ENCODE assay signal across 11 mouse cellular contexts in genomic region chr13:37828928-37829327, GRCm38 (mm10). TPM values are rescaled to one million over a fixed set of nuclear protein-coding genes. Genes with fewer than 3 reads are reported as not detected.
DNase-seq lines count a peak whose midpoint lies in the region; ATAC-seq and TF ChIP-seq lines count a peak whose summit lies in the region.
"Had no signal": no experiment of that assay in that cellular context is flagged by ENCODE, and none has a peak within 500 bp of the region (broad histone marks: within the 10 kb centered on the region; RNA-seq: fewer than 3 reads in every experiment).

No protein-coding gene starts in this region.

- no peak overlapping the region for H3K4me3 ChIP-seq in forebrain, postnatal 0 days (ENCODE audit: low read depth, low read length)
- no peak overlapping the region for H3K4me3 ChIP-seq in forebrain, embryonic 15.5 days
- no peak overlapping the region for H3K4me3 ChIP-seq in intestine, embryonic 14.5 days (ENCODE audit: low read depth, low read length)
- no peak overlapping the region for H3K4me3 ChIP-seq in intestine, postnatal 0 days (ENCODE audit: low read depth, low read length)
- peak overlapping the region in 1 of 3 experiments; percentile 58 for H3K4me3 ChIP-seq in CH12.LX (replicated peaks in 1 of 3; ENCODE audit: low read depth in 2 of 3, low read length in 2 of 3, poor library complexity in 1 of 3)
- H3K4me3 ChIP-seq in intestine, embryonic 15.5 days (replicated peaks), result no peak overlapping the region

- in situ Hi-C loops in CH12.LX (cut with MboI; ENCODE audit: low pct_ligation_motif_present, low pct_unique_long_range_greater_than_20kb, low sequenced_read_pairs), result no loop called here

- no peak overlapping the region for H3K4me2 ChIP-seq in forebrain, postnatal 0 days (ENCODE audit: low read depth)
- H3K4me2 ChIP-seq in forebrain, embryonic 15.5 days (replicated peaks), result no peak overlapping the region
- peak overlapping the region; percentile 98; the same call in 1 of the 2 replicates for H3K4me2 ChIP-seq in intestine, embryonic 14.5 days (ENCODE audit: low read length)
- H3K4me2 ChIP-seq in intestine, postnatal 0 days (replicated peaks; ENCODE audit: low read depth), result no peak overlapping the region
- H3K4me2 ChIP-seq in CH12.LX (ENCODE audit: insufficient read depth, low read depth, poor library complexity, severe bottlenecking), result peak overlapping the region; percentile 72
- peak overlapping the region; percentile 98 for H3K4me2 ChIP-seq in intestine, embryonic 15.5 days (replicated peaks)

- peaks cover 48% of the 10 kb centered on the region for H3K27me3 ChIP-seq in forebrain, postnatal 0 days (ENCODE audit: insufficient read depth, low read length)
- peaks cover 58% of the 10 kb centered on the region for H3K27me3 ChIP-seq in forebrain, embryonic 15.5 days
- H3K27me3 ChIP-seq in intestine, embryonic 14.5 days (replicated peaks; ENCODE audit: control insufficient read depth, insufficient read depth, low read length), result no peaks in the 10 kb centered on the region
- H3K27me3 ChIP-seq in intestine, postnatal 0 days (replicated peaks; ENCODE audit: control insufficient read depth, insufficient read depth, low read length), result no peaks in the 10 kb centered on the region
- no peaks in the 10 kb centered on the region for H3K27me3 ChIP-seq in CH12.LX (replicated peaks)
- H3K27me3 ChIP-seq in intestine, embryonic 15.5 days (replicated peaks), result no peaks in the 10 kb centered on the region

- no peak for TF ChIP-seq POLR2A in CH12.LX (IDR thresholded peaks at IDR 0.05; ENCODE audit: low read depth, low read length)

- H3K9ac ChIP-seq in forebrain, postnatal 0 days, result no peak overlapping the region
- no peak overlapping the region for H3K9ac ChIP-seq in forebrain, embryonic 15.5 days (replicated peaks)
- H3K9ac ChIP-seq in intestine, embryonic 14.5 days (ENCODE audit: low read length), result no peak overlapping the region
- H3K9ac ChIP-seq in intestine, postnatal 0 days (ENCODE audit: low read depth, low read length), result no peak overlapping the region
- H3K9ac ChIP-seq in CH12.LX (ENCODE audit: insufficient read depth, low read depth), result peak overlapping the region; percentile 82; the same call in 1 of the 2 replicates
- no peak overlapping the region for H3K9ac ChIP-seq in intestine, embryonic 15.5 days

- TF ChIP-seq EP300 in CH12.LX (IDR thresholded peaks at IDR 0.05; ENCODE audit: low read length), result no peak

- no peak overlapping the region for H3K27ac ChIP-seq in forebrain, postnatal 0 days (ENCODE audit: low read depth, low read length)
- no peak overlapping the region for H3K27ac ChIP-seq in forebrain, embryonic 15.5 days (replicated peaks)
- H3K27ac ChIP-seq in intestine, embryonic 14.5 days (ENCODE audit: low read depth), result no peak overlapping the region
- no peak overlapping the region for H3K27ac ChIP-seq in intestine, postnatal 0 days (ENCODE audit: low read depth, low read length)
- H3K27ac ChIP-seq in CH12.LX (ENCODE audit: insufficient read depth, low read depth), result no peak overlapping the region
- no peak overlapping the region for H3K27ac ChIP-seq in intestine, embryonic 15.5 days

- TF ChIP-seq CTCF in forebrain, postnatal 0 days (IDR thresholded peaks at IDR 0.05; ENCODE audit: low read depth), result no peak
- TF ChIP-seq CTCF in intestine, postnatal 0 days (IDR thresholded peaks at IDR 0.05; ENCODE audit: low read depth), result no peak
- no peak for TF ChIP-seq CTCF in CH12.LX (conservative IDR thresholded peaks at IDR 0.05 in 1 of 2, IDR thresholded peaks at IDR 0.05 in 1 of 2; ENCODE audit: low read depth in 2 of 2, low read length in 2 of 2)

- H3K36me3 ChIP-seq in forebrain, postnatal 0 days (ENCODE audit: insufficient read depth), result no peaks in the 10 kb centered on the region
- no peaks in the 10 kb centered on the region for H3K36me3 ChIP-seq in forebrain, embryonic 15.5 days
- H3K36me3 ChIP-seq in intestine, embryonic 14.5 days (ENCODE audit: control insufficient read depth, insufficient read depth, low read length), result no peaks in the 10 kb centered on the region
- no peaks in the 10 kb centered on the region for H3K36me3 ChIP-seq in intestine, postnatal 0 days (ENCODE audit: control insufficient read depth, insufficient read depth)
- H3K36me3 ChIP-seq in CH12.LX (replicated peaks in 1 of 2; ENCODE audit: control insufficient read depth in 1 of 2, insufficient read depth in 1 of 2, low read length in 1 of 2), result no peaks in the 10 kb centered on the region
- H3K36me3 ChIP-seq in intestine, embryonic 15.5 days, result no peaks in the 10 kb centered on the region

- DNase-seq in forebrain, postnatal 0 days, result peak; percentile 12
- no peak for DNase-seq in intestine, embryonic 14.5 days (ENCODE audit: low spot score)
- no peak for DNase-seq in CH12.LX (ENCODE audit: extremely low read depth)
- DNase-seq in right cerebral cortex, adult 2 months (ENCODE audit: low spot score in 2 of 2), result no peak
- no peak for DNase-seq in adrenal gland, postnatal 25 days
- DNase-seq: kidney, adult 11 months; lung, adult 18-20 months; thymus, postnatal 4 days had no signal

- peaks cover 14% of the 10 kb centered on the region; the same call in 1 of the 2 replicates for H3K4me1 ChIP-seq in forebrain, postnatal 0 days (ENCODE audit: insufficient read depth)
- H3K4me1 ChIP-seq in forebrain, embryonic 15.5 days, result peaks cover 30% of the 10 kb centered on the region
- peaks cover 56% of the 10 kb centered on the region for H3K4me1 ChIP-seq in intestine, embryonic 14.5 days (replicated peaks; ENCODE audit: control insufficient read depth, insufficient read depth, low read length)
- peaks cover 18% of the 10 kb centered on the region for H3K4me1 ChIP-seq in intestine, postnatal 0 days (replicated peaks; ENCODE audit: control insufficient read depth, insufficient read depth, low read length)
- peaks cover 13 to 69% of the 10 kb centered on the region in 2 experiments for H3K4me1 ChIP-seq in CH12.LX (ENCODE audit: control insufficient read depth in 1 of 2, insufficient read depth in 2 of 2)
- H3K4me1 ChIP-seq in intestine, embryonic 15.5 days (replicated peaks), result peaks cover 44% of the 10 kb centered on the region

- no peaks in the 10 kb centered on the region for H3K9me3 ChIP-seq in forebrain, postnatal 0 days (ENCODE audit: low read length)
- no peaks in the 10 kb centered on the region for H3K9me3 ChIP-seq in forebrain, embryonic 15.5 days
- no peaks in the 10 kb centered on the region for H3K9me3 ChIP-seq in intestine, embryonic 14.5 days (ENCODE audit: control insufficient read depth, low read length)
- H3K9me3 ChIP-seq in intestine, postnatal 0 days (ENCODE audit: control insufficient read depth), result no peaks in the 10 kb centered on the region
- H3K9me3 ChIP-seq in CH12.LX (replicated peaks; ENCODE audit: low read length), result no peaks in the 10 kb centered on the region
- no peaks in the 10 kb centered on the region for H3K9me3 ChIP-seq in intestine, embryonic 15.5 days

- TF ChIP-seq RAD21 in CH12.LX (IDR thresholded peaks at IDR 0.05; ENCODE audit: low read depth, low read length), result no peak

- ATAC-seq in forebrain, postnatal 0 days, result no peak
- ATAC-seq in forebrain, embryonic 15.5 days (replicated peaks), result no peak
- ATAC-seq in intestine, embryonic 14.5 days (replicated peaks; ENCODE audit: low FRiP score, low TSS enrichment, low read depth), result no peak
- ATAC-seq in intestine, postnatal 0 days, result no peak
- no peak for ATAC-seq in intestine, embryonic 15.5 days

- 11% methylated on average over 6 of the region's 6 CpGs for WGBS in forebrain, postnatal 0 days
- 12% methylated on average over 6 of the region's 6 CpGs for WGBS in forebrain, embryonic 15.5 days
- 39% methylated on average over 6 of the region's 6 CpGs for WGBS in intestine, embryonic 14.5 days
- WGBS in intestine, postnatal 0 days, result 38% methylated on average over 6 of the region's 6 CpGs
- WGBS in intestine, embryonic 15.5 days, result 44% methylated on average over 6 of the region's 6 CpGs

- H3K79me2 ChIP-seq in CH12.LX (replicated peaks; ENCODE audit: control insufficient read depth, extremely low read depth, insufficient read depth, poor library complexity, severe bottlenecking), result peaks cover 56% of the 10 kb centered on the region

- dilution Hi-C loops in CH12.LX (cut with MboI; ENCODE audit: extremely low pct_ligation_motif_present, extremely low pct_unique_long_range_greater_than_20kb, low sequenced_read_pairs), result no loop called here

TF ChIP-seq in CH12.LX, 34 proteins besides CTCF, POLR2A, EP300 and RAD21:
- TF ChIP-seq TCF12 (IDR thresholded peaks at IDR 0.05; ENCODE audit: low read depth, low read length) (no peak), MXI1 (IDR thresholded peaks at IDR 0.05; ENCODE audit: low read depth, low read length) (0 out of 2 replicates have a peak, but pooled peaks have one; percentile 2), MAFK (IDR thresholded peaks at IDR 0.05; ENCODE audit: insufficient replicate concordance, low read length) (peak; percentile 61; the same call in 1 of the 2 replicates)

RNA-seq across cellular contexts. Expression of gene Rreb1, which starts 50.7 kb away (rescaled TPM):
- total RNA-seq in forebrain, postnatal 0 days (2014; rRNA removed), result 4.9 and 11.6 TPM in 2 replicates
- 1.0 and 1.6 TPM in 2 replicates for polyA plus RNA-seq in forebrain, postnatal 0 days (2015; fragmentation: Nextera tagmentation; extraction: Ambion mirVana)
- polyA plus RNA-seq in forebrain, embryonic 15.5 days (2015; fragmentation: Nextera tagmentation; extraction: Ambion mirVana), result 1.6 and 1.8 TPM in 2 replicates
- 20.2 and 20.3 TPM in 2 replicates for polyA plus RNA-seq in intestine, embryonic 14.5 days (2014; fragmentation: Nextera tagmentation; extraction: Ambion mirVana)
- polyA plus RNA-seq in intestine, postnatal 0 days (2015; fragmentation: Nextera tagmentation; extraction: Ambion mirVana), result 9.6 and 10.6 TPM in 2 replicates
- total RNA-seq in CH12.LX (2012; rRNA removed) (5.3 TPM in 2 replicates), CH12.LX (2014; rRNA removed) (1.0 and 1.4 TPM in 2 replicates)
- 7.4 and 10.2 TPM in 2 replicates for polyA plus RNA-seq in CH12.LX (2012; ENCODE audit: insufficient read length, low read depth)
- 16.1 and 16.5 TPM in 2 replicates for polyA plus RNA-seq in intestine, embryonic 15.5 days (2015; fragmentation: Nextera tagmentation; extraction: Ambion mirVana)
- 78.2 and 87.2 TPM in 2 replicates for total RNA-seq in adrenal gland, postnatal 25 days (2021)

Comparison
In these comparisons a context has a peak if more than half of its experiments do, and no peak if none do; other contexts are left out.
1. H3K4me2 ChIP-seq: peak in intestine, embryonic 14.5 days (single experiment), CH12.LX (single experiment) and intestine, embryonic 15.5 days (single experiment); none in forebrain, postnatal 0 days (single experiment), forebrain, embryonic 15.5 days (single experiment) and intestine, postnatal 0 days (single experiment).